Mouse (Mus musculus): Measurements from ENCODE around the gene Pmel.

Pmel gene

GRCm38 (mm10) chr10:128703895-128704294 lies at the start of gene Pmel:
Pmel (plus strand) TSS chr10:128704195.
- no peak for DNase-seq (ENCODE audit: low read depth, low spot score)
- no peaks in the 10 kb centered on the region for H3K27me3 ChIP-seq (ENCODE audit: control insufficient read depth, insufficient read depth, low read length, poor library complexity, severe bottlenecking)
- H3K36me3 ChIP-seq (ENCODE audit: control insufficient read depth, insufficient read depth, low read length, poor library complexity, severe bottlenecking), result peaks cover 5% of the 10 kb centered on the region

- no peak for DNase-seq (ENCODE audit: low read depth, low spot score)
- Histone ChIP-seq H3K27me3 (ENCODE audit: control insufficient read depth, insufficient read depth, low read length, poor library complexity, severe bottlenecking) (no peaks in the 10 kb centered on the region; the same call in 1 of the 2 replicates), H3K36me3 (ENCODE audit: control insufficient read depth, insufficient read depth, low read length, poor library complexity, severe bottlenecking) (no peaks in the 10 kb centered on the region)
Measured at GRCm38 (mm10) chr10:128655254-128655653, 48.7 kb upstream of the Pmel start.

- Histone ChIP-seq H3K36me3 (ENCODE audit: control insufficient read depth, insufficient read depth, low read length, poor library complexity, severe bottlenecking) (no peaks in the 10 kb centered on the region), H3K27me3 (ENCODE audit: control insufficient read depth, insufficient read depth, low read length, poor library complexity, severe bottlenecking) (no peaks in the 10 kb centered on the region; the same call in 1 of the 2 replicates)
Measured at GRCm38 (mm10) chr10:128656731-128657130, 47.3 kb upstream of the Pmel start.

GRCm38 (mm10) chr10:128657844-128658243 lies 46.2 kb upstream of the Pmel start:
- no peak for DNase-seq (ENCODE audit: low read depth, low spot score)
- Histone ChIP-seq H3K36me3 (ENCODE audit: control insufficient read depth, insufficient read depth, low read length, poor library complexity, severe bottlenecking) (no peaks in the 10 kb centered on the region), H3K27me3 (ENCODE audit: control insufficient read depth, insufficient read depth, low read length, poor library complexity, severe bottlenecking) (no peaks in the 10 kb centered on the region; the same call in 1 of the 2 replicates)

More at GRCm38 (mm10) chr10:128656731-128657130, 47.3 kb upstream of the Pmel start:
- DNase-seq (ENCODE audit: low read depth, low spot score), result no peak

GRCm38 (mm10) chr10:128659490-128659889 lies 44.5 kb upstream of the Pmel start:
- DNase-seq (ENCODE audit: low read depth, low spot score), result no peak
- H3K27me3 ChIP-seq (ENCODE audit: control insufficient read depth, insufficient read depth, low read length, poor library complexity, severe bottlenecking), result no peaks in the 10 kb centered on the region; the same call in 1 of the 2 replicates
- H3K36me3 ChIP-seq (ENCODE audit: control insufficient read depth, insufficient read depth, low read length, poor library complexity, severe bottlenecking), result no peaks in the 10 kb centered on the region

- DNase-seq (ENCODE audit: low read depth, low spot score), result no peak
Measured at GRCm38 (mm10) chr10:128662465-128662864, 41.5 kb upstream of the Pmel start.

GRCm38 (mm10) chr10:128663441-128664220 lies 40.4 kb upstream of the Pmel start:
- DNase-seq (ENCODE audit: low read depth, low spot score), result no peak
- no peaks in the 10 kb centered on the region for H3K36me3 ChIP-seq (ENCODE audit: control insufficient read depth, insufficient read depth, low read length, poor library complexity, severe bottlenecking)
- no peaks in the 10 kb centered on the region for H3K27me3 ChIP-seq (ENCODE audit: control insufficient read depth, insufficient read depth, low read length, poor library complexity, severe bottlenecking)

More at GRCm38 (mm10) chr10:128662465-128662864, 41.5 kb upstream of the Pmel start:
- H3K36me3 ChIP-seq (ENCODE audit: control insufficient read depth, insufficient read depth, low read length, poor library complexity, severe bottlenecking), result no peaks in the 10 kb centered on the region
- no peaks in the 10 kb centered on the region for H3K27me3 ChIP-seq (ENCODE audit: control insufficient read depth, insufficient read depth, low read length, poor library complexity, severe bottlenecking)

- DNase-seq (ENCODE audit: low read depth, low spot score), result no peak
- no peaks in the 10 kb centered on the region for H3K36me3 ChIP-seq (ENCODE audit: control insufficient read depth, insufficient read depth, low read length, poor library complexity, severe bottlenecking)
- no peaks in the 10 kb centered on the region for H3K27me3 ChIP-seq (ENCODE audit: control insufficient read depth, insufficient read depth, low read length, poor library complexity, severe bottlenecking)
Measured at GRCm38 (mm10) chr10:128664808-128665207, 39.2 kb upstream of the Pmel start.

GRCm38 (mm10) chr10:128665307-128665706 lies 38.7 kb upstream of the Pmel start:
- no peaks in the 10 kb centered on the region for H3K36me3 ChIP-seq (ENCODE audit: control insufficient read depth, insufficient read depth, low read length, poor library complexity, severe bottlenecking)
- no peak for DNase-seq (ENCODE audit: low read depth, low spot score)

GRCm38 (mm10) chr10:128665806-128666205 lies 38.2 kb upstream of the Pmel start:
- H3K36me3 ChIP-seq (ENCODE audit: control insufficient read depth, insufficient read depth, low read length, poor library complexity, severe bottlenecking), result no peaks in the 10 kb centered on the region
- H3K27me3 ChIP-seq (ENCODE audit: control insufficient read depth, insufficient read depth, low read length, poor library complexity, severe bottlenecking), result no peaks in the 10 kb centered on the region
- no peak for DNase-seq (ENCODE audit: low read depth, low spot score)

More at GRCm38 (mm10) chr10:128665307-128665706, 38.7 kb upstream of the Pmel start:
- no peaks in the 10 kb centered on the region for H3K27me3 ChIP-seq (ENCODE audit: control insufficient read depth, insufficient read depth, low read length, poor library complexity, severe bottlenecking)

GRCm38 (mm10) chr10:128668790-128669672 lies 35.0 kb upstream of the Pmel start:
- H3K27me3 ChIP-seq (ENCODE audit: control insufficient read depth, insufficient read depth, low read length, poor library complexity, severe bottlenecking), result no peaks in the 10 kb centered on the region
- DNase-seq (ENCODE audit: low read depth, low spot score), result peak; percentile 67
- no peaks in the 10 kb centered on the region for H3K36me3 ChIP-seq (ENCODE audit: control insufficient read depth, insufficient read depth, low read length, poor library complexity, severe bottlenecking)

- peaks cover under 1% of the 10 kb centered on the region; the same call in 1 of the 2 replicates for H3K36me3 ChIP-seq (ENCODE audit: control insufficient read depth, insufficient read depth, low read length, poor library complexity, severe bottlenecking)
- H3K27me3 ChIP-seq (ENCODE audit: control insufficient read depth, insufficient read depth, low read length, poor library complexity, severe bottlenecking), result no peaks in the 10 kb centered on the region
- DNase-seq (ENCODE audit: low read depth, low spot score), result no peak
Measured at GRCm38 (mm10) chr10:128671148-128671547, 32.8 kb upstream of the Pmel start.

GRCm38 (mm10) chr10:128673763-128674468 lies 30.1 kb upstream of the Pmel start, which contains the start of gene Suox:
Suox (minus strand) TSS chr10:128674073.
- DNase-seq (ENCODE audit: low read depth, low spot score), result peak; percentile 86
- H3K27me3 ChIP-seq (ENCODE audit: control insufficient read depth, insufficient read depth, low read length, poor library complexity, severe bottlenecking), result no peaks in the 10 kb centered on the region
- H3K36me3 ChIP-seq (ENCODE audit: control insufficient read depth, insufficient read depth, low read length, poor library complexity, severe bottlenecking), result peaks cover 3% of the 10 kb centered on the region; the same call in 1 of the 2 replicates

- Histone ChIP-seq H3K27me3 (ENCODE audit: control insufficient read depth, insufficient read depth, low read length, poor library complexity, severe bottlenecking) (no peaks in the 10 kb centered on the region), H3K36me3 (ENCODE audit: control insufficient read depth, insufficient read depth, low read length, poor library complexity, severe bottlenecking) (peaks cover 3% of the 10 kb centered on the region; the same call in 1 of the 2 replicates)
- DNase-seq (ENCODE audit: low read depth, low spot score), result peak; percentile 74
Measured at GRCm38 (mm10) chr10:128674469-128675008, 29.5 kb upstream of the Pmel start.

All from splenic B cell, adult 2 months (primary cell).